Mouse (Mus musculus): Measurements from ENCODE around the gene Ndufc2. TPM values are rescaled to one million over a fixed set of nuclear protein-coding genes. Genes with fewer than 3 reads are reported as not detected.
"Not testable (repeated sequence)": the region's sequence is repeated elsewhere in the genome, so short reads cannot be mapped to it uniquely, and the experiment has no call there.

Gene Ndufc2
- polyA plus RNA-seq, 1 experiment = 46.2 TPM

GRCm38 (mm10) chr7:97447050-97447531, 47.3 kb downstream of the Ndufc2 start:
- H3K36me3 ChIP-seq (ENCODE audit: control insufficient read depth, insufficient read depth, low read length) = no peaks in the 10 kb centered on the region
- H3K4me1 ChIP-seq (ENCODE audit: control insufficient read depth, insufficient read depth, low read length) = no peaks in the 10 kb centered on the region; the same call in 1 of the 2 replicates
- TF ChIP-seq CTCF (IDR thresholded peaks at IDR 0.05; ENCODE audit: control insufficient read depth, insufficient read depth, insufficient replicate concordance, low read depth, low read length) (no peak), POLR2A (IDR thresholded peaks at IDR 0.05; ENCODE audit: control insufficient read depth, low read depth, low read length) (no peak)
- H3K27ac ChIP-seq (ENCODE audit: control insufficient read depth, insufficient read depth, low read depth, low read length) = peak overlapping the region; percentile 68
- H3K4me3 ChIP-seq (ENCODE audit: control insufficient read depth, low read depth, low read length) = no peak overlapping the region
- no peaks in the 10 kb centered on the region for H3K27me3 ChIP-seq (ENCODE audit: control insufficient read depth, insufficient read depth, low read length)

- H3K4me3 ChIP-seq (ENCODE audit: control insufficient read depth, low read depth, low read length); H3K27me3 ChIP-seq (ENCODE audit: control insufficient read depth, insufficient read depth, low read length); H3K4me1 ChIP-seq (ENCODE audit: control insufficient read depth, insufficient read depth, low read length); H3K36me3 ChIP-seq (ENCODE audit: control insufficient read depth, insufficient read depth, low read length): not testable (repeated sequence)
- peak within 1 kb of the TSS; percentile 59 for H3K27ac ChIP-seq (ENCODE audit: control insufficient read depth, insufficient read depth, low read depth, low read length)
Observed at GRCm38 (mm10) chr7:97451023-97451422, 51.2 kb downstream of the Ndufc2 start, which contains the start of gene Kctd14. Kctd14 (plus strand) TSS chr7:97451323.

- Histone ChIP-seq H3K36me3 (ENCODE audit: control insufficient read depth, insufficient read depth, low read length) (no peaks in the 10 kb centered on the region), H3K27ac (ENCODE audit: control insufficient read depth, insufficient read depth, low read depth, low read length) (peak overlapping the region; percentile 36; the same call in 1 of the 2 replicates), H3K4me3 (ENCODE audit: control insufficient read depth, low read depth, low read length) (no peak overlapping the region), H3K27me3 (ENCODE audit: control insufficient read depth, insufficient read depth, low read length) (no peaks in the 10 kb centered on the region), H3K4me1 (ENCODE audit: control insufficient read depth, insufficient read depth, low read length) (peaks cover 4% of the 10 kb centered on the region)
- TF ChIP-seq CTCF (IDR thresholded peaks at IDR 0.05; ENCODE audit: control insufficient read depth, insufficient read depth, insufficient replicate concordance, low read depth, low read length) (no peak), POLR2A (IDR thresholded peaks at IDR 0.05; ENCODE audit: control insufficient read depth, low read depth, low read length) (no peak)
Observed at GRCm38 (mm10) chr7:97452196-97452595, 52.4 kb downstream of the Ndufc2 start.

GRCm38 (mm10) chr7:97453141-97453921, 53.5 kb downstream of the Ndufc2 start:
- peak overlapping the region; percentile 53 for H3K4me3 ChIP-seq (ENCODE audit: control insufficient read depth, low read depth, low read length)
- H3K27me3 ChIP-seq (ENCODE audit: control insufficient read depth, insufficient read depth, low read length) = no peaks in the 10 kb centered on the region
- TF ChIP-seq CTCF (IDR thresholded peaks at IDR 0.05; ENCODE audit: control insufficient read depth, insufficient read depth, insufficient replicate concordance, low read depth, low read length) (no peak), POLR2A (IDR thresholded peaks at IDR 0.05; ENCODE audit: control insufficient read depth, low read depth, low read length) (no peak)
- peaks cover 6% of the 10 kb centered on the region for H3K4me1 ChIP-seq (ENCODE audit: control insufficient read depth, insufficient read depth, low read length)
- H3K27ac ChIP-seq (ENCODE audit: control insufficient read depth, insufficient read depth, low read depth, low read length) = peak overlapping the region; percentile 59
- H3K36me3 ChIP-seq (ENCODE audit: control insufficient read depth, insufficient read depth, low read length) = no peaks in the 10 kb centered on the region

GRCm38 (mm10) chr7:97454795-97455194, 55.0 kb downstream of the Ndufc2 start:
- no peak overlapping the region for H3K4me3 ChIP-seq (ENCODE audit: control insufficient read depth, low read depth, low read length)
- TF ChIP-seq POLR2A (IDR thresholded peaks at IDR 0.05; ENCODE audit: control insufficient read depth, low read depth, low read length) (no peak), CTCF (IDR thresholded peaks at IDR 0.05; ENCODE audit: control insufficient read depth, insufficient read depth, insufficient replicate concordance, low read depth, low read length) (no peak)
- H3K27me3 ChIP-seq (ENCODE audit: control insufficient read depth, insufficient read depth, low read length) = no peaks in the 10 kb centered on the region
- no peak overlapping the region for H3K27ac ChIP-seq (ENCODE audit: control insufficient read depth, insufficient read depth, low read depth, low read length)
- H3K4me1 ChIP-seq (ENCODE audit: control insufficient read depth, insufficient read depth, low read length) = peaks cover 6% of the 10 kb centered on the region
- no peaks in the 10 kb centered on the region for H3K36me3 ChIP-seq (ENCODE audit: control insufficient read depth, insufficient read depth, low read length)

- Histone ChIP-seq H3K4me3 (ENCODE audit: control insufficient read depth, low read depth, low read length) (no peak overlapping the region), H3K4me1 (ENCODE audit: control insufficient read depth, insufficient read depth, low read length) (peaks cover 6% of the 10 kb centered on the region), H3K27me3 (ENCODE audit: control insufficient read depth, insufficient read depth, low read length) (no peaks in the 10 kb centered on the region), H3K36me3 (ENCODE audit: control insufficient read depth, insufficient read depth, low read length) (no peaks in the 10 kb centered on the region), H3K27ac (ENCODE audit: control insufficient read depth, insufficient read depth, low read depth, low read length) (no peak overlapping the region)
- no peak for TF ChIP-seq CTCF (IDR thresholded peaks at IDR 0.05; ENCODE audit: control insufficient read depth, insufficient read depth, insufficient replicate concordance, low read depth, low read length)
- no peak for TF ChIP-seq POLR2A (IDR thresholded peaks at IDR 0.05; ENCODE audit: control insufficient read depth, low read depth, low read length)
Observed at GRCm38 (mm10) chr7:97455577-97455976, 55.8 kb downstream of the Ndufc2 start.

Other genes starting within 250 kb of the Ndufc2 start
- 2.9 and 3.6 TPM in 2 replicates for gene Usp35, start 68.0 kb upstream of the Ndufc2 start, polyA plus RNA-seq (2012; rRNA removed)
- 1.2 and 1.3 TPM in 2 replicates for gene Kctd21, start 67.7 kb upstream of the Ndufc2 start, polyA plus RNA-seq (2012; rRNA removed)
- 39.4 and 50.3 TPM in 2 replicates for gene Alg8, start 28.4 kb upstream of the Ndufc2 start, polyA plus RNA-seq (2012; rRNA removed)
- 3.6 and 4.1 TPM in 2 replicates for gene Thrsp, start 17.7 kb downstream of the Ndufc2 start, polyA plus RNA-seq (2012; rRNA removed)
- gene Kctd14, start 51.3 kb downstream of the Ndufc2 start, polyA plus RNA-seq (2012; rRNA removed) = 8.8 and 12.2 TPM in 2 replicates
- 69.6 and 78.9 TPM in 2 replicates for gene Ints4, start 81.0 kb downstream of the Ndufc2 start, polyA plus RNA-seq (2012; rRNA removed)
- 33.5 and 35.3 TPM in 2 replicates for gene Aamdc, start 179.5 kb downstream of the Ndufc2 start, polyA plus RNA-seq (2012; rRNA removed)
- gene Rsf1, start 179.9 kb downstream of the Ndufc2 start, polyA plus RNA-seq (2012; rRNA removed) = 4.4 and 4.9 TPM in 2 replicates

Data from testis, adult 2 months (tissue).